ENCODE assay signal across 8 mouse cellular contexts in the genomic region with DNA sequence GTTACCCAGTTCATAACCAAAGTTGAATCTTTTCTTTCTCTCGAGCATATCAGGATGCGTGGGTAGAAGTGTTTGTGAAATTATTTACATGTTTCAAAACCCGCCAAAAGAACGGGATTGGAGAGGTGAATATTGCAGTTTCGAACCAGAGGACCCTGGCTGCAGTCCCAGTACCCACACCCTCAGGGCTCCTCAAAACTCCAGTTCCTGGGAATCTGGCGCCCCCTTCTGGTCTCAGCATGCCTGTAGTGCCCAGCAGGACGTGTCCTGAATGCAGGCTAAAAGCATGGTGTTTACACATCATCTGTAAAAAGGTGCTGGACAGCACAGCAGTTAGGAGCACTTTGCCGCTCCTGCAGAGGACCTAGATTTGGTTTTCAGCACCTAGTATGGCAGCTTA. TPM values are rescaled to one million over a fixed set of nuclear protein-coding genes. Genes with fewer than 3 reads are reported as not detected.
DNase-seq lines count a peak whose midpoint lies in the region.

No protein-coding gene starts in this region.

- H3K36me3 ChIP-seq in heart, embryonic 10.5 days: peaks cover 9% of the 10 kb centered on the region
- peaks cover 15% of the 10 kb centered on the region for H3K36me3 ChIP-seq in megakaryocyte, embryonic 14.5 days (replicated peaks; ENCODE audit: low read length)

- WGBS in heart, embryonic 10.5 days: 56% methylated on average over 8 of the region's 8 CpGs

- H3K27ac ChIP-seq in heart, embryonic 10.5 days: no peak overlapping the region

- intact Hi-C loops in left cerebral cortex, postnatal 10 days (cut with DNase I): no loop called here

- peaks cover 16% of the 10 kb centered on the region for H3K4me1 ChIP-seq in heart, embryonic 10.5 days
- H3K4me1 ChIP-seq in megakaryocyte, embryonic 14.5 days: peaks cover 38% of the 10 kb centered on the region

- H3K9me3 ChIP-seq in heart, embryonic 10.5 days: no peaks in the 10 kb centered on the region
- no peaks in the 10 kb centered on the region for H3K9me3 ChIP-seq in megakaryocyte, embryonic 14.5 days

- peak overlapping the region; percentile 90; the same call in 1 of the 2 replicates for H3K4me3 ChIP-seq in heart, embryonic 10.5 days
- peak overlapping the region; percentile 14 for H3K4me3 ChIP-seq in megakaryocyte, embryonic 14.5 days (replicated peaks)

- peak; percentile 14 to 30 for DNase-seq in frontal cortex, postnatal 10 days (ENCODE audit: low spot score in 2 of 2)
- DNase-seq in frontal cortex, postnatal 25 days (ENCODE audit: low spot score in 2 of 2): no peak
- peak; percentile 17 for DNase-seq in MEL-GATA-1-ER (ENCODE audit: extremely low read depth, low read depth)
- peak; percentile 77 to 81 for DNase-seq in cerebellum, postnatal 10 days
- DNase-seq in heart, embryonic 10.5 days (ENCODE audit: low spot score): no peak
- peak; percentile 23 to 67 for DNase-seq in left cerebral cortex, postnatal 10 days (ENCODE audit: extremely low spot score in 1 of 2, low spot score in 2 of 2)
- peak; percentile 58 to 80 for DNase-seq in spleen, postnatal 4 days (ENCODE audit: low spot score in 2 of 2)

- H3K27me3 ChIP-seq in heart, embryonic 10.5 days (ENCODE audit: insufficient read depth, poor library complexity, severe bottlenecking): no peaks in the 10 kb centered on the region
- H3K27me3 ChIP-seq in megakaryocyte, embryonic 14.5 days (replicated peaks): peaks cover 4% of the 10 kb centered on the region

RNA-seq across cellular contexts. Expression of gene Paxbp1, which starts 1.2 kb away (rescaled TPM):
- 48.8 and 53.4 TPM in 2 replicates for polyA plus RNA-seq in heart, embryonic 10.5 days (2016; fragmentation: Nextera tagmentation; extraction: Ambion mirVana)
- 10 to 100 TPM; 57.1 to 57.5 TPM for total RNA-seq in left cerebral cortex, postnatal 10 days (2021)
- 2.0 and 4.8 TPM in 2 replicates for polyA plus RNA-seq in megakaryocyte, embryonic 14.5 days (2012; ENCODE audit: insufficient read depth, low replicate concordance)

RNA-seq across cellular contexts. Expression of gene Synj1, which starts 34.4 kb away (rescaled TPM):
- polyA plus RNA-seq in heart, embryonic 10.5 days (2016; fragmentation: Nextera tagmentation; extraction: Ambion mirVana): 14.3 and 16.5 TPM in 2 replicates
- total RNA-seq in left cerebral cortex, postnatal 10 days (2021): 100 to 1,000 TPM; 231 to 243 TPM
- polyA plus RNA-seq in megakaryocyte, embryonic 14.5 days (2012; ENCODE audit: insufficient read depth, low replicate concordance): 4.5 and 14.4 TPM in 2 replicates

RNA-seq across cellular contexts. Expression of gene 4932438H23Rik, which starts 49.4 kb away (rescaled TPM):
- not detected in 2 replicates for polyA plus RNA-seq in heart, embryonic 10.5 days (2016; fragmentation: Nextera tagmentation; extraction: Ambion mirVana)
- total RNA-seq in left cerebral cortex, postnatal 10 days (2021): under 1 TPM; 0.32 to 0.34 TPM
- not detected in 2 replicates for polyA plus RNA-seq in megakaryocyte, embryonic 14.5 days (2012; ENCODE audit: insufficient read depth, low replicate concordance)

Comparison
In these comparisons a context has a peak if more than half of its experiments do, and no peak if none do; other contexts are left out.
1. DNase-seq: peak in frontal cortex, postnatal 10 days (2 of 2), MEL-GATA-1-ER (single experiment), cerebellum, postnatal 10 days (2 of 2), left cerebral cortex, postnatal 10 days (2 of 2) and spleen, postnatal 4 days (2 of 2); none in frontal cortex, postnatal 25 days (0 of 2) and heart, embryonic 10.5 days (single experiment).